Mouse (Mus musculus): Measurements from ENCODE around the gene Pld2.
"Not testable (repeated sequence)": the region's sequence is repeated elsewhere in the genome, so short reads cannot be mapped to it uniquely, and the experiment has no call there.

GRCm38 (mm10) chr11:70523306-70523989 is 16.4 kb upstream of the Pld2 start:
- TF ChIP-seq CTCF (conservative IDR thresholded peaks at IDR 0.05; ENCODE audit: low read length); POU5F1 (IDR thresholded peaks at IDR 0.05; ENCODE audit: borderline replicate concordance, low read length): not testable (repeated sequence)
